Mouse (Mus musculus) layer of hippocampus, adult 11-12 months (tissue): ENCODE measurements around the gene Card10.
A peak's percentile ranks its signal among the peaks of the same experiment; 100 is the strongest.

Experiments used
- DNase-seq: peaks from one replicate; pipeline ENCODE4 v3.0.0; 2022; ENCODE audit warnings: low spot score

Gene Card10

GRCm38 (mm10) chr15:78735431-78736180, 67.2 kb downstream of the Card10 start:
- peak; percentile 58 for DNase-seq

DNA sequence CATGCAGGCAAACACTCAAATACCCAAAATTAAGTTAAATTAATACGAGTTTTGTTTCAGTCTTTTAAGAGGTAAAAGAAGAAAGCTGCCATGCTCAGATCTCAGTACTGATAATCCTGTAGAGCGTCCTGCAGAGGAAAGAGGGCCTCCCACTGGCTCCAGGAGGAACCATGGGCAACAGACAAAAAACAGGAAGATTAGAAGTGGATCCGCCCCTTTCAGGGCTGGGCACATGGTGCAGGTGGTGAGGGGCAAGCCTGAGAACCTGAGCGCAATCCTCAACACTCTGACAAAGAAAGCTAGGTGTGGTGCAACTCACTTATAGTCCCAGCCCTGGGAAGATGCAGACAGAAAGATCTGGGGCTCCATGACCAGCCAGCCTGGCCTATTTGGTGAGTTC, 71.0 kb downstream of the Card10 start:
- no peak for DNase-seq

DNA sequence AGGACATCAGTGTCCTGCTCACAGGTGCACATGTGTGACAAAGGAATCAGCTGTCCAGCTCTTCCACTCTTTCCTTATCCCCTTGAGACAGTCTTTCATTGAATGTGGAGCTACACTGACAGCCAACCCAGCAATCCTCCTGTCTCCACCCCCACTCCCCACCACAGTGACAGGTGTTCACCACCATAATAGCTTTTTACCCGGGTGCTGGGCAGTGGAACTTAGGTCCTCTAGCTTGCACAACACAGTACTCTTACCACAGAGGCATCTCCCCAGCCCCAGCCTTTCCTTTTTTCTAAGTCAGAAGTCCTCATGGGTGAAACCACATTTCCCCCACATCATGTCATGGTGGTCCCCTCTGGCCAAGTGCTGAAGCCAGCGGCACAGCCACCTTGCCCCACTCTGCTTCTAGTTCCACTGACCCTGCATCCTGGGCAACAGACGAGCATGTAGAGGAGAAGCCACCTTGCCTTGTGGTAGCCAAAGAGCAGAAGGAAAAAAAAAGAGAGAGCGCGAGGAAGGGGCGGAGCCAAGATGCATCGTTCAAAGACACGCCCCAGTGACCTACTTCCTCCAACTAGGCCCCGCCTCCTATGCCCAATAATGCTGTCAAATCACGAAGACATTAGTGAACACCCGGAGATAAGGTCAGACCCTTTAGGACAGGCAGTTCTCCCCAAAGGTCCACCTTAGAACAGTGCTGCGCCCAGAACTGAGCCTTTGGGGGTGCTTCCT, 72.4 kb downstream of the Card10 start:
- DNase-seq = no peak

DNA sequence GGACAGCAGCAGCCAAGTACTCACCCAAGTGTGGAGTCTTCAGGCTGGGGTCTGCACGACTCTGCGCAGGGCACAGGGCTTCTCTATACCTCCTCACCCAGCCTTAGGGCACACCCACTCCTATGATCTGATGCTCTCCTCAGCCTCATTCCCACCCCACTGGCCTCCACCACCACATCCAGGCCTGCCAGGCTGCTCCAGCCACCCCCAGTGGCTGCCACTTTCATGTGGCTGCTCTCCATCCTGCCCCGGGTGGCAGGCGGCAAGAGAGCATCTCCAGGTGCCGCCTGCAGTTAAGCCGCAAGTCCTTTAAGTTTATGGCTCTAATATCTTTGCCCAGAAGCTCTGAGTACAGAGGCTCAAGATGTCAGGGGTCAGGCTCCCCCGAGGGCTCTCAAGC, 76.1 kb downstream of the Card10 start:
- no peak for DNase-seq
